Comparison of ENCODE assay signal across 34 mouse cellular contexts in genomic region chr5:149077136-149077535, GRCm38 (mm10).
"Had no signal": no experiment of that assay in that cellular context is flagged by ENCODE, and none has a peak within 500 bp of the region (broad histone marks: within the 10 kb centered on the region; RNA-seq: fewer than 3 reads in every experiment).

No protein-coding gene starts in this region.

- H3K9ac ChIP-seq: heart, embryonic 12.5 days; heart, embryonic 13.5 days; heart, embryonic 15.5 days; hindbrain, embryonic 12.5 days; hindbrain, embryonic 13.5 days; hindbrain, embryonic 14.5 days; hindbrain, embryonic 15.5 days; intestine, embryonic 15.5 days; kidney, embryonic 15.5 days had no signal

- H3K27ac ChIP-seq: heart, embryonic 10.5 days; heart, embryonic 13.5 days; heart, embryonic 15.5 days; hindbrain, embryonic 10.5 days; hindbrain, embryonic 12.5 days; hindbrain, embryonic 13.5 days; hindbrain, embryonic 14.5 days; hindbrain, embryonic 15.5 days; hindbrain, postnatal 0 days; intestine, embryonic 15.5 days; kidney, embryonic 15.5 days; kidney, postnatal 0 days; layer of hippocampus, adult 2 months had no signal

- H3K4me1 ChIP-seq: hindbrain, embryonic 13.5 days; hindbrain, embryonic 15.5 days had no signal

- DNase-seq: heart, postnatal 10 days; heart, postnatal 14 days; heart, postnatal 36 days; kidney, adult 11 months; kidney, adult 18-20 months; kidney, adult 2 months; kidney, adult 8-10 months; kidney, adult 9 months; kidney, postnatal 10 days; kidney, postnatal 14 days; kidney, postnatal 25 days; kidney, postnatal 36 days; kidney, postnatal 4 days; layer of hippocampus, adult 9-11 months; layer of hippocampus, postnatal 36 days had no signal

- H3K9me3 ChIP-seq: heart, embryonic 10.5 days; heart, embryonic 15.5 days; hindbrain, embryonic 10.5 days; hindbrain, embryonic 12.5 days; hindbrain, embryonic 13.5 days; hindbrain, embryonic 15.5 days; intestine, embryonic 15.5 days; kidney, embryonic 15.5 days had no signal

- H3K27me3 ChIP-seq: heart, embryonic 12.5 days; heart, embryonic 13.5 days; heart, embryonic 15.5 days; hindbrain, embryonic 12.5 days; hindbrain, embryonic 13.5 days; hindbrain, embryonic 15.5 days; intestine, embryonic 15.5 days; kidney, embryonic 15.5 days had no signal

- ATAC-seq: hindbrain, embryonic 16.5 days; hindbrain, postnatal 0 days; inflammation-experienced regulatory T-cells, adult 6 months; intestine, embryonic 15.5 days; intestine, embryonic 16.5 days; intestine, postnatal 0 days had no signal

- H3K4me2 ChIP-seq: heart, embryonic 11.5 days; heart, embryonic 12.5 days; heart, embryonic 13.5 days; heart, embryonic 15.5 days; hindbrain, embryonic 12.5 days; hindbrain, embryonic 13.5 days; hindbrain, embryonic 14.5 days; hindbrain, embryonic 15.5 days; intestine, embryonic 15.5 days; kidney, embryonic 15.5 days had no signal

- H3K4me3 ChIP-seq: heart, embryonic 10.5 days; heart, embryonic 12.5 days; heart, embryonic 13.5 days; heart, embryonic 15.5 days; hindbrain, embryonic 10.5 days; hindbrain, embryonic 12.5 days; hindbrain, embryonic 13.5 days; hindbrain, embryonic 15.5 days; intestine, embryonic 15.5 days; kidney, embryonic 15.5 days; layer of hippocampus, adult 2 months had no signal

- H3K36me3 ChIP-seq: heart, embryonic 10.5 days; heart, embryonic 12.5 days; heart, embryonic 13.5 days; heart, embryonic 15.5 days; hindbrain, embryonic 10.5 days; hindbrain, embryonic 12.5 days; hindbrain, embryonic 13.5 days; hindbrain, embryonic 15.5 days; intestine, embryonic 15.5 days; kidney, embryonic 15.5 days had no signal
